Mouse (Mus musculus) urinary bladder, adult 18-20 months (tissue): ENCODE measurements around the gene Nfx1.

Experiments
- DNase-seq, 2 experiments: peaks; one replicate each; pipeline ENCODE4 v3.0.0; 2022; ENCODE audit warnings: low spot score in 2 of 2, mixed read lengths in 2 of 2

Nfx1 gene

DNA sequence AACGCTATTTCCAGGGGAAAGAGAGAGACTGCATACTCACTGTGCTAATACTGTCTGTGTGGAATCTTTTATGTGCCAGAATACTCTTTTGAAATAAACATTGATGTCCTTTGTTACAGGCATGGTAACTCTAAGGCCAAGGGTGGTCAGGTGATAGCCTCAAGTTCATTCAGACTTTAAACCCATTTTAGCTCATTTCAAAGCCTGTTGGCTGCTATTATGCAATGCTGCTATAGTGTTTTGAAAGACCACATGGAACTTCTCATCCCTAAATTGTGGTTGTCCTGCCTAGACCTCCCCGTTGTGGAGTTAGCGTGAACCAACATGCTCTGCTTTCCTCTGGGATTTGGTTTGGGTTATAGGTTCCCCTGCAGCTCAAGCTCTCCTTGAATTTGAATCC is 5.0 kb downstream of the Nfx1 start:
- DNase-seq = no peak

DNA sequence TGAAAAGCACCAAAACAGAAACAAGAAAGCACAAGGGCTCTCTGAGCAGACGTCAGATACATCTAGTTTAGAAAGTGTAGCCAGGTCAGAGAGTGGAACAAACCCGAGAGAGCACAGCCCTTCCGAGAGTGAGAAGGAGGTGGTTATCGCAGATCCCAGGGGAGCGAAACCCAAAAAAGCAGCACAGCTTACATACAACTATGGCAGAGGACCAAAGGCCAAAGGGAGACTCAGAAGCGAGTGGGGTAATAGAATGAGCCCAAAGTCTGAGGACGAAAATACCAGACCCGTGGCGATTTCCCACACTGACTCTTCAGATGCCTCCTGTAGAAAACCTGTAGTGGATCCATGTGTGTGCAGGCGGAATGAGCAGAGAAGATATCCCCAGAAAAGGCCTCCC is 5.9 kb downstream of the Nfx1 start:
- DNase-seq = no peak

DNA sequence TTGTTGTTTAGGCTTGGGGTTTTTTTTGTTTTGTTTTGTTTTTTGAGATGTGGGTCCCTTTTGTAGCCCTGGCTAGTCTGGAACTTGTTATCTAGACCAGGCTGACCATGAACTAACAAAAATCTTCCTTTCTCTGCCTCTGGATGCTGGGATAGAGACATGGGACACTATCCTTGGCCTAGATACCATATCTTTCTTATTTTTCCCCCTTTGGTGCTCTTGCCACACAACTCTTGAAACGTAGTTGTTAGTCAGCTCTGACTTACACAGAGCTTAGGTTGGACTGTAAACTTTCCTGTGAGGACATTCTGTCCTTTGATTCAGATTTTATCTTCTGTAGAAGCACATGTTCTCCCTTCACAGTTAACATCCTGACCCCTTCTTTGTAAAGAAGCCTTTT is 8.7 kb downstream of the Nfx1 start:
- DNase-seq = no peak

GRCm38 (mm10) chr4:40982486-40982885 is 11.8 kb downstream of the Nfx1 start:
- no peak for DNase-seq

DNA sequence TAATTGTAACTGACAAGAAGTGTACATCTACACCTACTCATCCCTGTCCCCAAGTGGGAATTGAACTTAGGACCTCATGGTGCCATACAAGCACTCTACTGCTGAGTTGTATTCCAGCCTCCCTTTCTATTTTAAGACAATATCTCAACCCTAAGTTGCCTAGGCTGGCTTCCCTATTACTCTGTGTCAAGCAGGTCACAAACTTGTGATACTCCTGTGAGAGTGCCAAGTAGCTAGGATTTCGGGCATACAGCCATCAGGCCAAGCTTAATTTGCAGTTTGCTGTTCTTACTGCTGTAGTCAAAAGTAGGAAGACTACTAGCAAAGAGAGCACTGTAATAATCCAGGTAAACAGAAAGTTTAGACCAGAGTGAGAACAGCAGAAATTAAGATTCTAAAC is 13.0 kb downstream of the Nfx1 start:
- DNase-seq = no peak

DNA sequence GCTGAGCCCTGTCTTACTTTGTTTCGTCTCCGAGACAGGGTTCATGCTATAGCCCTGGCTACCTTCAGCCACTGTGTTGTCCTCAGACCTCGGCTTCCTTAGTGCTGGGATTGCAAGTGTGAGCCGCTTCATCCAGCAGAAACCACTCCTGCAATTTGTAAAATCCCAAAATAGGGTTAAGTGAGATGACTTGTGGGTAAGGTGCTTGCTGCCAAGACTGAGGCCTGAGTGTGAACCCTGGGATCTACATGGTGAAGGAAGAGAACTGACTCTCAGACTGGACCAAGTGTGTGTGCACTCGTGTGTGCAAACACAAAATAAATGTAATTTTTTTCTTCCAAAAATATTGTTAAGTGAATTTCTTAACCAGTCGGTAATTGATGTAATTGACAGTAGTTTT is 18.9 kb downstream of the Nfx1 start:
- DNase-seq = no peak

GRCm38 (mm10) chr4:40996302-40996701 is 25.6 kb downstream of the Nfx1 start:
- DNase-seq = no peak

GRCm38 (mm10) chr4:40997916-40998315 is 27.2 kb downstream of the Nfx1 start:
- DNase-seq = no peak

DNA sequence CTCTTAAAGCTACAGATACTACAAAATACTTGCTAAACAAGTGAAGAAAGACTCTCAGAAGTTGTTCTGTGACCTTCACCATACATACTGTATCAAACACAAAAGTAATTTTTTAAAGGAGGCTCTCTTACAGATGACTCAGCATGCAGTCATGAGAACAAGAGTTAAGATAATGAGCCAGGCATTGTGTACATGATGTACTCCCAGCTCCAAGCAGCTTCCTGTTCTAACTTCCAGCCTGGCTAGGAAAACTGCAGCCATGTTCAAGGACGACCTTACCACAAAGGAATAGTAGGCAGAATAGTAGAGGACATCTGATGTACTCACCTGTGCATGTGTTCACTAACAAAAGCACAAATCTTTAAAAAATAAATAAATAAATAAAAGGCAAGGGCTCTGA is 29.6 kb downstream of the Nfx1 start:
- DNase-seq = no peak

DNA sequence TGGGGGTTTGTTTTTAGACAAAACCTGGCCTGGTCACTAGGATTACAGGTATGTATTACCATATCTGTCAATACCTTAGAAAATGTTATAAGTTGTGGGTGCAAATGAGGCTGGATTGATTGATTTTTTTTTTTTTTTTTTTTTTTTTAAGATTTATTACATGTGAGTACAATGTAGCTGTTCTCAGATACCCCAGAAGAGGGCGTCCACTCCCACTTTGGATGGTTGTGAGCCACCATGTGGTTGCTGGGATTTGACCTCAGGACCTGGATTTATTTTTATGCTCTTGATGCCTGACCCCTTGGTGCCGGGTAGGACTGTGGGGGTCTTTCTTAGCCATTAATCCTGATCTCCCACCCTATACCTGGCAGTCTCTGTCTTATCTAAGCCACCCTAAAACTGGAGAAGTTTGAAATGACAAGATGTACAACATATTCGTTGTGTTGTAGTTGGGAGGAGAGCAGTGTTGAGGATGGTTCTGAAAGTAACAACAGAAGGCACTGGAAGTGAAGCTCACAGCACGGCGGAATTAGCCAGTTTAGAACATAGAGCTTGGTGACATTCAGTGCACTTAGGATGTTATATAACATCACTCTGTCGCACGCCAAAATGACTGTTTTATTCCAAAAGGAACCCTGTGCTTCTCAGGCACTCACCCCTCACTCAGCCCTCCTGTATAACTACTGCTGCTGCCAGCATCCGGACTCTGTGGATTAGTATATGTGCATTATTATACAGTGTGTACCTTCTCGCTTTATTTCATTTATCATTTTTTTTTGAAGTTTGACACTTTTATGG is 30.3 kb downstream of the Nfx1 start:
- DNase-seq = no peak

- DNase-seq = no peak
Measured at GRCm38 (mm10) chr4:41013351-41013750, 42.6 kb downstream of the Nfx1 start.

DNA sequence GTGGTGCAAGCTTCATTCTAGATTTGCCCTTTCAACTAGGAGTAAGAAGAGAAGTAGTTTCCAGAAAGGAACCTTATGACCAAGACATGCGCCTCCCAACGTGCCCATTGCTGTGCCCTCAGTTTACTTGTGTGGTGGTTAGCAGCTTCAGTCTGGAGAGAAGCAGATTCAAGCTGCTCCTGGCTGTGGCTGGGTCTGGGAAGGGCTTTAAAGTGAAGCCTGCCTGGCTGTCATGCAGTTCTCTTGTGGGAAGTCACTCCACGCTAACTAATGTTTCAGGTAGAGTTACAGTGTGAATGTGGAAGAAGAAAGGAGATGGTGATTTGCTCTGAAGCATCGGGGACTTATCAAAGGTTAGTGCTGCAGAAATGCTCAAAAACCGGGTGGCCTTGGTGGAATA is 45.1 kb downstream of the Nfx1 start:
- no peak for DNase-seq

DNA sequence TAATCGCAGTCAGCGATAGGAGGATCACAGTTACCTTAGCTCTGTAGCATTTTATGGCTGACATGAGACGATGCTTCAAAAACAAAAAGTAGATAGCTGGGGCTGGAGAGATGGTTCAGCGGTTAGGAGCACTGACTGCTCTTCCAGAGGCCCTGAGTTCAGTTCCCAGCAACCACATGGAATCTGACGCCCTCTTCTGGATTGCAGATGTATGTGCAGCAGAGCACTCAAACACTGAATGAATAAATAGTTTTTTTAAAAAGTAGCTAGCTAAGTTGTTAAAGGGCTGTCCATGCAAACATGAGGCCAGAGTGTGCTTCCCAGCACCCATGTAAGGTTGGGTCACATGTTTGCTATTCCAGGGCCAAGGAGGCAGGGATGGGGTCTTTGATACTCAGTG is 50.4 kb downstream of the Nfx1 start:
- DNase-seq = no peak

GRCm38 (mm10) chr4:41026086-41026787 is 55.5 kb downstream of the Nfx1 start:
- DNase-seq = no peak

GRCm38 (mm10) chr4:41027872-41028271 is 57.2 kb downstream of the Nfx1 start:
- no peak for DNase-seq

- DNase-seq = no peak
Measured at GRCm38 (mm10) chr4:41028272-41028671, 57.6 kb downstream of the Nfx1 start.

- no peak for DNase-seq
Measured at GRCm38 (mm10) chr4:41029372-41029771, 58.7 kb downstream of the Nfx1 start.

GRCm38 (mm10) chr4:41031242-41031641 is 60.5 kb downstream of the Nfx1 start:
- DNase-seq = no peak

- no peak for DNase-seq
Measured at GRCm38 (mm10) chr4:41037942-41038341, 67.2 kb downstream of the Nfx1 start.

DNA sequence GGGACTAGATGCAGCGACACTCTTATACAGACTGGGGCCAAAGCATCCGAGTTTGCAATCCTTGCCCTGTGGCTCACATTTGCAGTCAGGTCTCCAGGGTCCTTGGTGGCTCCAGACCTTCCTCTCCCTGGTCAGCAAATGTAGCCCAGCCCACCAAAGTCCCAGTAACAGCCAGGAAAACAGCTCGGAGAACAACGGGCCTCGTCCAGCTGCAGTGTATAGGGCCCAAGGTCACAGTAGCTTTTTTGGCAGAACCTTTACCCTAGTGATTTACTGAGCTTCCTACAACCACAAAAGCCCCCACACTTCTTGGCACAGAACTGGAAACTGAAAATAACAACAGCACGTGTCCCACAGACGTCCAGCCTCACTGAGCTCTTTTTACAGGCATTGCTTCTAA is 70.3 kb downstream of the Nfx1 start:
- DNase-seq = no peak

- no peak for DNase-seq
Measured at GRCm38 (mm10) chr4:41042880-41043279, 72.2 kb downstream of the Nfx1 start.

GRCm38 (mm10) chr4:41043961-41044360 is 73.3 kb downstream of the Nfx1 start:
- no peak for DNase-seq

DNA sequence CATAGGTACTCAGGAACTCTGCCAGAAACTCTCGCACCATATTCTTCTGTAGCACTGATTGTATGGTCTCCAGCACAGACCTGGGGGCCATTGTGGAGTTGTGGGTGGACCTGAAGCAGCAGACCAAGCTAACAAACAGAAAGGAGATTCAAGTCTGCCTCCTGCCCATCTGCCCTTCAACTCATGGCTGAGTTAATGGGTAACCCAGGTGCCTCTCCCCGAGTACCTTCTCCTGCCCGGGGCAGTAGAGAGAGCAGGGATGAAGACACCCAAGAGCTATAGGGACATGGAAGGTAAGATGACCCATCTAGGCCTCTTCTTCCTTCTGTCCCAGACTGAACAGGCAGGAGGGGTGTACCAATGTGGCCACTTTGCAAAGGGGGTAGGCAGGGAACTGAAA is 74.6 kb downstream of the Nfx1 start:
- DNase-seq = no peak
